Mouse (Mus musculus): ENCODE data around the gene Car11. TPM values are rescaled to one million over a fixed set of nuclear protein-coding genes. Genes with fewer than 3 reads are reported as not detected.
A peak's percentile ranks its signal among the peaks of the same experiment; 100 is the strongest.

Car11 gene
- total and polyA plus RNA-seq, 3 experiments = 0.77 to 1.5 TPM; not detected in 1

DNA sequence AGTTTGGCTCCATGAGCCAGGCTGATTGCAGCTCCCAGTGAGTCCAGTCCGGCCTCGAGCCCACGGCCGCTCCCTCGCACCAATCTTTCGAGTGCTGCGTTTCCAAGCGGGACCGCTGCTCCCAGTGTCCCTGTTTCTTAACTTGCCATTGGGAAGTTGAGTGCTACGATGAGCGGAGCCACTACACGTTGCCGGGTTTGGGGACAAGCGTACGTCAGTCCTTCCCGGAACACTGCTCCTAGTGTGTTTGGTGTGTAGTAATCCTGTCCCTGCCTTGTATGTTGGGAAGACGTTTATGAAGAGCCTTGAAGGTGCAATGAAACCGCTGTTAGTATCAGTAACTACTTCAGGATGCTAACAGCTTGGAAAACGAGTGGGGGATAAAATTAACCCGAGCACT is 18.7 kb downstream of the Car11 start:
- H3K9me3 ChIP-seq (replicated peaks; ENCODE audit: insufficient read depth, low read length) = no peaks in the 10 kb centered on the region
- peaks cover 48% of the 10 kb centered on the region for H3K79me2 ChIP-seq (ENCODE audit: control insufficient read depth, insufficient read depth, low read length, poor library complexity)
- peak overlapping the region; percentile 69 to 73 for H3K4me3 ChIP-seq (ENCODE audit: control insufficient read depth in 1 of 2, insufficient read depth in 1 of 2, low read depth in 2 of 2, low read length in 2 of 2)
- H3K4me1 ChIP-seq (ENCODE audit: control insufficient read depth in 1 of 2, insufficient read depth in 2 of 2, low read length in 2 of 2) = peaks cover 0 to 5% of the 10 kb centered on the region in 2 experiments; a peak in 1 of 4 replicates
- no peaks in the 10 kb centered on the region for H3K27me3 ChIP-seq (ENCODE audit: control insufficient read depth in 1 of 2, insufficient read depth in 2 of 2, low read length in 2 of 2)
- no peak for DNase-seq (ENCODE audit: low read depth, low spot score)
- H3K36me3 ChIP-seq (ENCODE audit: control insufficient read depth in 1 of 2, insufficient read depth in 2 of 2, low read length in 2 of 2) = peaks cover 2% of the 10 kb centered on the region in 2 experiments; a peak in 3 of 4 replicates
- TF ChIP-seq POLR2A (IDR thresholded peaks at IDR 0.05; ENCODE audit: control insufficient read depth in 1 of 2, insufficient read depth in 1 of 2, low read depth in 1 of 2, low read length in 2 of 2, poor library complexity in 1 of 2) (peak in 1 of 2 experiments; percentile 4; a peak in 1 of 4 replicates), NELFE (IDR thresholded peaks at IDR 0.05; ENCODE audit: low read depth, low read length) (no peak)
- H3K9ac ChIP-seq (ENCODE audit: control insufficient read depth, low read depth, low read length, poor library complexity, severe bottlenecking) = peak overlapping the region; percentile 87
- peak overlapping the region; percentile 59 for H3K27ac ChIP-seq (ENCODE audit: control insufficient read depth, low read depth, low read length)

GRCm38 (mm10) chr7:45719180-45719579 is 19.5 kb downstream of the Car11 start:
- Histone ChIP-seq H3K79me2 (ENCODE audit: control insufficient read depth, insufficient read depth, low read length, poor library complexity) (peaks cover 48% of the 10 kb centered on the region), H3K36me3 (ENCODE audit: control insufficient read depth in 1 of 2, insufficient read depth in 2 of 2, low read length in 2 of 2) (peaks cover 2% of the 10 kb centered on the region in 2 experiments; a peak in 3 of 4 replicates), H3K27me3 (ENCODE audit: control insufficient read depth in 1 of 2, insufficient read depth in 2 of 2, low read length in 2 of 2) (no peaks in the 10 kb centered on the region), H3K9ac (ENCODE audit: control insufficient read depth, low read depth, low read length, poor library complexity, severe bottlenecking) (peak overlapping the region; percentile 87), H3K9me3 (replicated peaks; ENCODE audit: insufficient read depth, low read length) (no peaks in the 10 kb centered on the region), H3K4me1 (ENCODE audit: control insufficient read depth in 1 of 2, insufficient read depth in 2 of 2, low read length in 2 of 2) (peaks cover 0 to 5% of the 10 kb centered on the region in 2 experiments; a peak in 1 of 4 replicates), H3K4me3 (ENCODE audit: control insufficient read depth in 1 of 2, insufficient read depth in 1 of 2, low read depth in 2 of 2, low read length in 2 of 2) (peak overlapping the region; percentile 69 to 73), H3K27ac (ENCODE audit: control insufficient read depth, low read depth, low read length) (peak overlapping the region; percentile 59)
- TF ChIP-seq TCF12 (IDR thresholded peaks at IDR 0.05; ENCODE audit: low read depth, low read length) (no peak), MAZ (IDR thresholded peaks at IDR 0.05; ENCODE audit: low read depth, low read length) (no peak), POLR2A (IDR thresholded peaks at IDR 0.05; ENCODE audit: control insufficient read depth in 1 of 2, insufficient read depth in 1 of 2, low read depth in 1 of 2, low read length in 2 of 2, poor library complexity in 1 of 2) (0 out of 4 replicates have a peak, but pooled peaks of 1 of the 2 experiments have one; percentile 6)
- peak; percentile 35 for DNase-seq (ENCODE audit: low read depth, low spot score)

GRCm38 (mm10) chr7:45719738-45720412 is 20.2 kb downstream of the Car11 start:
- H3K9ac ChIP-seq (ENCODE audit: control insufficient read depth, low read depth, low read length, poor library complexity, severe bottlenecking) = peak overlapping the region; percentile 87
- H3K36me3 ChIP-seq (ENCODE audit: control insufficient read depth in 1 of 2, insufficient read depth in 2 of 2, low read length in 2 of 2) = peaks cover 2% of the 10 kb centered on the region in 2 experiments; a peak in 3 of 4 replicates
- peak overlapping the region; percentile 9 to 69; a peak in 2 of 4 replicates for H3K4me3 ChIP-seq (ENCODE audit: control insufficient read depth in 1 of 2, insufficient read depth in 1 of 2, low read depth in 2 of 2, low read length in 2 of 2)
- peaks cover 0 to 5% of the 10 kb centered on the region in 2 experiments; a peak in 1 of 4 replicates for H3K4me1 ChIP-seq (ENCODE audit: control insufficient read depth in 1 of 2, insufficient read depth in 2 of 2, low read length in 2 of 2)
- DNase-seq (ENCODE audit: low read depth, low spot score) = peak; percentile 22
- TF ChIP-seq POLR2A (IDR thresholded peaks at IDR 0.05; ENCODE audit: control insufficient read depth in 1 of 2, insufficient read depth in 1 of 2, low read depth in 1 of 2, low read length in 2 of 2, poor library complexity in 1 of 2) (no peak), HCFC1 (IDR thresholded peaks at IDR 0.05; ENCODE audit: low read depth, low read length) (no peak), BHLHE40 (IDR thresholded peaks at IDR 0.05; ENCODE audit: borderline replicate concordance, low read depth, low read length) (no peak), ELF1 (IDR thresholded peaks at IDR 0.05; ENCODE audit: low read depth, low read length) (no peak), MEF2A (IDR thresholded peaks at IDR 0.05; ENCODE audit: extremely low read depth, insufficient replicate concordance, low read depth, low read length, poor library complexity, severe bottlenecking) (no peak), NRF1 (IDR thresholded peaks at IDR 0.05; ENCODE audit: insufficient read depth, low read depth, low read length, poor library complexity, severe bottlenecking) (no peak), ZNF384 (IDR thresholded peaks at IDR 0.05; ENCODE audit: low read depth, low read length) (no peak), TCF12 (IDR thresholded peaks at IDR 0.05; ENCODE audit: low read depth, low read length) (no peak), RCOR1 (IDR thresholded peaks at IDR 0.05; ENCODE audit: low read depth, low read length) (no peak), GABPA (IDR thresholded peaks at IDR 0.05; ENCODE audit: low read depth, low read length) (no peak), MAFK (IDR thresholded peaks at IDR 0.05; ENCODE audit: borderline replicate concordance, low read depth, low read length) (no peak), CHD1 (IDR thresholded peaks at IDR 0.05; ENCODE audit: low read depth, low read length) (no peak)
- H3K27me3 ChIP-seq (ENCODE audit: control insufficient read depth in 1 of 2, insufficient read depth in 2 of 2, low read length in 2 of 2) = no peaks in the 10 kb centered on the region
- no peaks in the 10 kb centered on the region for H3K9me3 ChIP-seq (replicated peaks; ENCODE audit: insufficient read depth, low read length)
- H3K79me2 ChIP-seq (ENCODE audit: control insufficient read depth, insufficient read depth, low read length, poor library complexity) = peaks cover 42% of the 10 kb centered on the region
- H3K27ac ChIP-seq (ENCODE audit: control insufficient read depth, low read depth, low read length) = 0 out of 2 replicates have a peak overlapping the region, but pooled peaks have one; percentile 9

Data from MEL (cell line).